Mouse (Mus musculus) C2C12 (cell line): ENCODE measurements at regions not wholly inside any gene's neighbourhood (a gene's known extent, or its start where the extent isn't known, plus 50 kb on each side); places are given as distances from the start of the nearest gene placed in this dataset.

ENCODE experiments used
- CEBPB ChIP-seq: IDR thresholded peaks from one replicate; pipeline ENCODE4 v1.6.1; 2011; ENCODE audit warnings: low read depth, mild to moderate bottlenecking, control low read depth, moderate library complexity
- CTCF ChIP-seq: IDR thresholded peaks from one replicate; pipeline ENCODE4 v1.5.1; 2011; ENCODE audit not compliant: control insufficient read depth, insufficient read depth, insufficient read length
- FOSL1 ChIP-seq: IDR thresholded peaks from one replicate; pipeline ENCODE4 v1.8.0; 2011; ENCODE audit warnings: mild to moderate bottlenecking, low read length; ENCODE audit not compliant: poor library complexity, insufficient read depth, severe bottlenecking
- MAX ChIP-seq: IDR thresholded peaks from one replicate; pipeline ENCODE4 v1.6.1; 2011; ENCODE audit warnings: mild to moderate bottlenecking, control low read depth
- MYOD1 ChIP-seq: IDR thresholded peaks from one replicate; pipeline ENCODE4 v1.6.1; 2011; ENCODE audit warnings: low read depth; ENCODE audit not compliant: control insufficient read depth, insufficient read length
- USF1 ChIP-seq: IDR thresholded peaks from one replicate; pipeline ENCODE4 v1.6.1; 2011; ENCODE audit warnings: low read depth, mild to moderate bottlenecking, control low read depth, moderate library complexity

DNA sequence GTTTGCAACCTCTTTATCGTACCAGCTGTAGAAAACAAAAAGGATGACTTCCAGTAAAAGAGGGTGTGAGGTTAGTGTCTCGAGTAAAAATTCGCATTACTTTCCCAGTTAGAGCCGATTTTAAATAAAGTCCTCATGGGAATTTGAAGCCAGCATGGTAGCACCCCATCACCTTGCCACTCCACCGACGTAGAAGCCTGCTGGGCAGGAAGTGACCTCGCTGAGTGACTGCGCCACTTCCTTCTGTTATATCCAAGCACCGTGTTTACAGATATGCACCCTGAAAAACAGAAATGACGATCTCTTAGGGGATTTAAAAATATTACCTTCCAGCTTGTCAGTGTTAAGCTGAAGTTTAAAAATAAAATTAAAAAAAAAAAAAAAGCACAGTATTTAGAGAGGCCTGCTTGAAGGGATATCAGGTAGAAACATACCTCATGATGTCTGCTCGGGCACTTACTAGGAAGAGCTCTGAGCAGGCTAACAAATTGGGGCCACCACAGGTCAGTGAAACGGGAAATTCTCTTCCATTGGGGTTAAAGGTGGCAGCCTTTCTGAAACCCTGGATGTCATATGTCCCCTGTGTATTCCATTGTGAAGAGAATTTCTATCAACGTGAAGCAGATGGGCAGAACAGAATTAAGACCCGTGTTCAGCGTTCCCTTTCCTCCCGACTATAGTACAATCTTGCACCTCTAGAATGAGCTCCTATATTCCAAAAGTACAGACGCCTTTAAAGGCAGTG is 2468.9 kb upstream of the 5930422O12Rik start:
- TF ChIP-seq USF1 (no peak), MAX (no peak), CTCF (no peak), FOSL1 (no peak), CEBPB (no peak), MYOD1 (no peak)
